Mouse (Mus musculus) gastrocnemius, postnatal 10 days (tissue): ENCODE data around the gene Men1. TPM values are rescaled to one million over a fixed set of nuclear protein-coding genes. Genes with fewer than 3 reads are reported as not detected.

ENCODE experiments used
- DNase-seq: peaks from one replicate; pipeline ENCODE4 v3.0.0; 2021; ENCODE audit warnings: mixed read lengths
- total RNA-seq, 2 experiments: library from RNA; stranded (reverse); gene quantifications; 2 replicates each; pipeline ENCODE4 v1.2.3; 2021

Men1 gene
- total RNA-seq, 2 experiments from 2014 or later, result 11.3 to 12.9 TPM

DNA sequence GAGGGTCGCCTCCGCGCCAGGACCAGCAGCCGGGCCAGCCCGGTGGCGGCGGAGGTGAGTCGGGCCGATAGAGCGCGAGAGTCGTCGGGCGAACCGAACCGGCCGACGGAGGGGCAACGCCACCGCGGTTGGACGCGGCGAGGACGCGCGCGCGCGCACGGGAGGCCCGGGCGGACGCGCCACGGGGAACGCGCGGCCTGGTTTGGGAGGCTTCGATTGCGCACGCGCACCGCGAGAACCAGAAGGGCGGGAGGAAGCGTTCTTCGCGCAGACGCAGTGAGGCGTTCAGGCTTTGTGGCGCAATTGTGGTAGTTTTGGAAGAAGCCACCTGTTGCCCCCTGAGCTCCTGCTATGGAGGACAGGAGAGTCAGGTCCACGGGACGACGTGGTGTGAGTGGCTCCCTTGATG lies 29.5 kb downstream of the Men1 start:
- peak; percentile 96 for DNase-seq

- no peak for DNase-seq
Observed at GRCm38 (mm10) chr19:6364842-6365241, 30.1 kb downstream of the Men1 start.

GRCm38 (mm10) chr19:6370175-6370574 lies 35.4 kb downstream of the Men1 start:
- no peak for DNase-seq

DNA sequence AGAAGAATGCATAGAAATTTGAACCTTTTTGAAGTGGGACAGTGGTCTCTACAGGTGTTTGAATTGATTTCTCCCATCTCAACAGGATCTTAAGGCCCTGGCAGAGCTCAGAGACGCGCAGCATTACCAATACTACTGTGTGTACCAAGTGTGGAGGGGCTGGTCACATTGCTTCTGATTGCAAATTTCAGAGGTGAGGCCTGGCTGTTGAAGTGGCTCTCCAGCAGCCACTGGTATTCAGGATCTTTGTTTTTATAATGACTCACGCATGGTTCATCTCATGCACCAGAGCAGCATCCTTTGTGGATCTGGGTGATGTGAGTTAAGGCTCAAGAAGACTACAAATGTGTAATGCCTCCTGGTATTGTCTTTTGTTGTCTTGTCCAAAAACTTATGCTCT lies 37.7 kb downstream of the Men1 start:
- DNase-seq, result no peak

DNA sequence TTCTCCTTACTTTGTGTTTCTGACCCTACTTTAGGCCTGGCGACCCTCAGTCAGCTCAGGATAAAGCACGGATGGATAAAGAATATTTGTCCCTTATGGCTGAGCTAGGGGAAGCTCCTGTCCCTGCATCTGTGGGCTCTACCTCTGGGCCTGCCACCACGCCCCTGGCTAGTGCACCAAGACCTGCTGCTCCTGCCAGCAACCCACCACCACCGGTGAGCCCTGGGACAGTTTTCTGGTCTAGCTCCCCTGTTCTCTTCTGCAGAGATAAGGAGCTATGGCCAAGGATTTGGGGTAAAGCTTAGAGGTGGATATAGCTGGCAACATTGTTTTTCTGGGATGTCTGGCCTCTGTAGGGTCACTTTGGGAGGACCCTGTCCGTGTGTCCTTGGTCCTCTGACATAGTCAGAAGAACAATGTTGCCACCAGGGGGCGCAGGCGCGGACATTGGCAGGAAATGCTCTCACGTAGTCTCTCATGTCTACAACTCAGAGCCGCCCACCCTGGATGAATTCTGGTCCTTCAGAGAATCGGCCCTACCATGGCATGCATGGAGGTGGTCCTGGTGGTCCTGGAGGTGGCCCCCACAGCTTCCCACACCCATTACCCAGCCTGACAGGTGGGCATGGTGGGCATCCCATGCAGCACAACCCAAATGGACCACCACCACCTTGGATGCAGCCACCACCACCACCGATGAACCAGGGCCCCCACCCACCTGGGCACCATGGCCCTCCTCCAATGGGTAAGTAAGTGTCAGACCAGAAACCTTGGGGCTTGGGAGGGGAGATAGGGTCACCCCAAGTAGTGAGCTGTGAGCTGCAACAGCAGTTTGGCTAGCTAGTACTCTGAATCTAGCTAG lies 39.0 kb downstream of the Men1 start:
- peak; percentile 96 for DNase-seq

DNA sequence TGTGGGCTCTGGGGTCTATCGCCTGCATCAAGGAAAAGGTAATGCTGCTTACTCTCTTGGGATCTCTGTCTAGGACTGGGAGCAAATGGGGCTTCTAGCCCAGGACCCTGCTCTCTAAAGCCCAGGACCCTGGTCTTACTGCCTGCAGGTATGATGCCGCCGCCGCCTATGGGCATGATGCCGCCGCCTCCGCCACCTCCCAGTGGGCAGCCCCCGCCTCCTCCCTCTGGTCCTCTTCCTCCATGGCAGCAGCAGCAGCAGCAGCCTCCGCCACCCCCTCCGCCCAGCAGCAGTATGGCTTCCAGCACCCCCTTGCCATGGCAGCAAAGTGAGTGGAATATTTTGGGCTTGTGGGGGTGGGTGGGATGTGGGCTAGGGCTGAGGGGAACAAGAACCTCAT lies 39.8 kb downstream of the Men1 start:
- DNase-seq, result no peak

- no peak for DNase-seq
Observed at GRCm38 (mm10) chr19:6375423-6376254, 40.9 kb downstream of the Men1 start.

DNA sequence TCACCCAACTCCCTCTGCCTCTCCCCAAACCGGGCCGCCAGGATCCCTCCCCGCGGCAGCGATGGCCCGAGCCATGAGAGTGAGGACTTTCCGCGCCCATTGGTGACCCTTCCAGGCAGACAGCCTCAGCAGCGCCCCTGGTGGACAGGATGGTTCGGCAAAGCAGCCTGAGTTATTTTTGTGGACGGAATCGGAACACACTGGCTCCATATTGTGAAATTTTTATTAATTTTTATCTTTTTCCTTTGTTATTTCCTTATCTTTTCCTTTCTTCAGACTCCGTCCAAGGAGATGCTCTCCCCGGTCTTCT lies 41.4 kb downstream of the Men1 start:
- DNase-seq, result peak; percentile 85

GRCm38 (mm10) chr19:6376643-6377042 lies 41.9 kb downstream of the Men1 start:
- no peak for DNase-seq

DNA sequence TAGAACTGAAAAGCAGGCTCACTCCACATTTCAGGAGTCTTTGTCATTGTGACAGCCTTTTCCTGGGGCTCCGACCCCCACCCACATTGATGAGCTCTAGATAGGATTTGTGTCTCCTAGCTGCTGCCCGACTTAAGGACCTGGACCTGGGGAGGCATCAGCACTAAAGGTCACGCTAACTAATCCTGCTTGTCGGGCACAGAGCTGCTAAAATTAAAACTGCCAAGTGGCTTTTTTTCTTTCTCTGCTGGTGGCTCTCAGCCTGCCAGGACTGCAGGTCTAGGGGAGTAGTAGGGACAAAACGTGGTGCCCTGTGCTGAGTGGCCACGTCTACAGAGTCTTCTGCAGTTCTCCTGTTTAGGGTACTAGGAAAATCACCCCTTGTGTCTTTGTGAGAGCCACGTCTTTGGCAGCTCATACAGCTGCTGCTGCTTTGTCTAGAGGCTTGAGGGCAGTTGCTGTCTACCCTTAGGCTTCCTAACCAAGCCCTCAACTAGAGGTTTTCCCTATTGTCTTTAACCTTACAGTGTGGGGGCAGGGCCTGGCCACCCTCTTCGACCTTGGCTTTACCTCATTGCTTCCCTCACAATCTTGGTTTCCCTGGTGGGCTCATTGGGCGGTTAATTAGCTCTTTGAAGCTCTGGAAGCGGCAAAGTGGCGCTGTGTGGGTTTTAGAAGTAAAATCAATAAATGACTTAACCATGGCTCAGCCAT lies 42.7 kb downstream of the Men1 start:
- DNase-seq, result no peak

DNA sequence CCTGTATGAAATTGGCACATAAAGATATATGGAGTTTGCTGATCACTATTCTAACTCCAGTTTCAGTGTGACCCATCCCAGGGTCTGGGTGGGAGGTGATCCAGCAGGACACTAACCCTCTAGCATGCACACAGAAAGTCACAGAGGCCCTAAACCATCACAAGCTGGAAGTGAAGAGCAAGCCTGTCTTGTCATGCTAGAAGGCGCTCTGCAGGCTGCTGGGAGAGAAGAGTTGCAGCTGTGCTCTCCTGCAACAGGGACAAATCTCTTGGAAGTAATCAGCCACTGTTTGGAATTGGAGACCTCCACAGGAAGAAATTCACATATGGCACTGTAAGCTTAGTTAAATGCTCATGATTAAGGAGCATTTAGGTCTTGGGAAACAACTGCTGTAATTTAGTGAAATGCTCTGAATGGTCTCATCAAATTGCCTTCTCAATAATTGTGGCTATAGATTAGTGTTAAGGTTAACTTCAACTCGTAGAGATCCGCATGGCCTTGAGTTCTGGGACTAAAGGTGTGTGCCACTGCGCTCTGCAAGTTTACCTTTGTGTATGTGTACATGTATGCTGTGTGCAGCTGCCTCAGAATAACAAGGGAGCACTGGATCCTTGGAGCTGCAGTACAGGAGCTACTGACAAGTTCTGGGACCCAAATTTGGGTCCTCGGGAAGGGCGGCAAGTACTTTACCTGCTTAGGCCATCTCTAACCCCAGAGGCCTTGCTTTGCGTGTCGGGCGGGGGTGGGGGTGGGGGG lies 45.8 kb downstream of the Men1 start:
- no peak for DNase-seq

- no peak for DNase-seq
Observed at GRCm38 (mm10) chr19:6381238-6381637, 46.5 kb downstream of the Men1 start.

DNA sequence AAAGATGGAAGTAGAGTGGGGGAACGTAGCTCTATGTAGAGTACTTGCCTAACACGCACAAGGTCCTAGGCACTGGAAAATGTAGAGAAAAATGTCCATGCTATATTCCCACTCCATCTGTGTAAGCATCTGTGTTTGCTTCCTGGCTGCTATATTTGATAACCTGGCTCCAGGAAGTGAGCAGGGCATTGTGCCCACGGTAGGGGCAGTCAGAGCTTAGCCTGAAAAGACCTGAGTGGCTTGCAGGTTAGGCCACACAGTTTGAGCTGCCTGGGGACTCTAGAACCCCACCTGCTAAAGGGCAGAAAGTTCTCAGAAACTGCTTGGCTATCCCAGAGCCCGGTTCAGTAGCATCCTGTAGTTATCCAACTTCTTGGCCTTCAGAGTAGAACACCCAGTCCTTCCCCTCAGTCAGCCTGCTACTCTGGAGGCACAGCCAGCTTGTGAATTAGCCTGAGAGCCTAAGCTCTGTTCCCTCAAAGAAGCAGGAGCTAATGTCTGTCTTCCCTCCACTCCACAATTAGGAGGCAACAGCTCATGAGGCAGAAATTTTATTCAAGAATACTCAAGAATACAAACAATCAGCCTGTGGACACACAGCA lies 47.6 kb downstream of the Men1 start:
- no peak for DNase-seq

GRCm38 (mm10) chr19:6383470-6383869 lies 48.7 kb downstream of the Men1 start:
- no peak for DNase-seq

DNA sequence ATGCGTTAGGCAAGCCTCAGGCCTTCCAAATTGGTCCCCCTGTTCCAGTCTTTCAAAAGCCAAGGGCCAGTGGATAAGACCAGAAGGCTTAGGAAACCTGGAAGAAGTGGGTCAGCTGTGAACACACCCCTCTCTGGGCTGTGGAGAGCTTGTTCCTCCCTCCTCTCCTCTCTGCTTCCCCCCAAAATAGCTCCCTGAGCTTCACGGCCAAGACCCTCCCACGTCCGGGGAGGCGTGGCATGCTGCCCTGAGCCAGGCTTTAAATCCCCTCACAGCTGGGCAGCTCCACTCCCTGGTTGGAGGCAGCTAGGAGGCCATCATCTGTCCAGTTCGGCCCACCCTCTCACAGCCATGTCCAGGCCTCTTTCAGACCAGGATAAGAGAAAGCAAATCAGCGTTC lies 49.3 kb downstream of the Men1 start, which contains the start of gene Pygm:
Gene Pygm (plus strand): TSS at position 272 of the 400 bp plus-strand sequence.
- DNase-seq, result peak; percentile 90

GRCm38 (mm10) chr19:6384954-6385353 lies 50.2 kb downstream of the Men1 start:
- peak; percentile 54 for DNase-seq

DNA sequence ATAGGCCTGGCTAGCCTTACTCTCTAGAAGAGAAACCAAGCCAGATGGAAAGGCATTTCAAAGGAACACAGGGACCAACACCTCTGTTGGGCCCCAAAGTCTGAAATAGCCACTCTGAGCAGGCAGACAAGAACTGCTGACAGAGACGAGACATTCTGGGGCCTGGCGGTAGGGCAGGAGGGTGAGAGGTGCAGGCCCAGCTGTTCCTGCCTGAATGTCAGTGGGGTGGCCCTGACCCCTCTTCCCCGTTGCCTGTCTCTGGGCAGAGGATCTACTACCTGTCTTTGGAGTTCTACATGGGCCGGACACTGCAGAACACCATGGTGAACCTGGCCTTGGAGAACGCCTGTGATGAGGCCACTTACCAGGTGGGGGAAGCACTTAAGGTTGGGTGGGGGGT lies 50.6 kb downstream of the Men1 start:
- DNase-seq, result no peak

DNA sequence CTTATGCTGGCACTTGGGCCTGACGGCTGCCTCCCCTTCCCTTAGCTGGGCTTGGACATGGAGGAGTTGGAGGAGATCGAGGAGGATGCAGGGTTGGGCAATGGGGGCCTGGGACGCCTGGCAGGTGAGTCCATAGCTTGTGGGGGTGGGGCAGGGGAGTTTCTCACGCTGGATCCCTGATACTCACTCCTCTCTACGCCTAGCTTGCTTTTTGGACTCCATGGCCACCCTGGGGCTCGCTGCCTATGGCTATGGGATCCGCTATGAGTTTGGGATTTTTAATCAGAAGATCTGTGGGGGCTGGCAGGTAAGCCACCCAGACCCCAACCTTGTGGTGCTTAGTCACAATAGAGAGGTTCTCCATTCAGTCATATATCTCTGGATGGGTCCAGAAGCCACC lies 51.0 kb downstream of the Men1 start:
- no peak for DNase-seq

DNA sequence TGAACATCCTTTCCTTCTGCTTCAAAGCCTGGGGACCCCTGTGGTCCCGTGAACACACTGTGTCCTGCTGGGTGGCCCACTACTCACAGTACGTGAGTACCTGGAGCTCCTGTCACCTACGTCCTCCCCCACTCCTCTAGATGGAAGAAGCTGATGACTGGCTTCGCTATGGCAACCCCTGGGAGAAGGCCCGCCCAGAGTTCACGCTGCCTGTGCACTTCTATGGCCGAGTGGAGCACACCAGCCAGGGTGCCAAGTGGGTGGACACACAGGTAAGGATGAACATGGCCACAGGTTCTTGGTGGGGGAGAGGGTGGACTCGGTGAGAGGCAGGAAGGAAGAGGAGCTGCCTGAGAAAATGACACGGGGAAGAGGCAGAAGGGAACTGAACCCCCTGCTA lies 51.5 kb downstream of the Men1 start:
- DNase-seq, result no peak

GRCm38 (mm10) chr19:6388006-6388405 lies 53.2 kb downstream of the Men1 start:
- DNase-seq, result peak; percentile 59

- DNase-seq, result no peak
Observed at GRCm38 (mm10) chr19:6389803-6390202, 55.0 kb downstream of the Men1 start.

- DNase-seq, result no peak
Observed at GRCm38 (mm10) chr19:6390251-6390650, 55.5 kb downstream of the Men1 start.
